Mouse (Mus musculus): ENCODE results near the gene Tln1. TPM values are rescaled to one million over a fixed set of nuclear protein-coding genes. Genes with fewer than 3 reads are reported as not detected.
"Not testable (repeated sequence)": the region's sequence is repeated elsewhere in the genome, so short reads cannot be mapped to it uniquely, and the experiment has no call there.

Gene Tln1
- polyA plus RNA-seq (2015; fragmentation: Nextera tagmentation; extraction: Ambion mirVana), result 69.5 and 75.0 TPM in 2 replicates

- peak; percentile 91 for ATAC-seq (ENCODE audit: insufficient number of reproducible peaks, insufficient read depth, low FRiP score, low TSS enrichment, low read depth)
- H3K4me1 ChIP-seq, result peaks cover 54% of the 10 kb centered on the region
- peak within 1 kb of the TSS; percentile 87 for H3K9ac ChIP-seq
- peak within 1 kb of the TSS; percentile 62 for H3K4me3 ChIP-seq
- H3K36me3 ChIP-seq, result peaks cover 31% of the 10 kb centered on the region
- H3K9me3 ChIP-seq, result no peaks in the 10 kb centered on the region
- H3K27me3 ChIP-seq, result no peaks in the 10 kb centered on the region
- H3K4me2 ChIP-seq, result peak within 1 kb of the TSS; percentile 88
- H3K27ac ChIP-seq, result peak within 1 kb of the TSS; percentile 96
- under 1% methylated on average over 62 of the region's 62 CpGs for WGBS
Observed at GRCm38 (mm10) chr4:43561997-43562768, at the start of gene Tln1, which contains the start of gene Creb3. TSS of gene Tln1 (minus strand) at chr4:43562691. TSS of gene Creb3 (plus strand) at chr4:43562332.

- no peak overlapping the region for H3K27ac ChIP-seq
- no peaks in the 10 kb centered on the region for H3K27me3 ChIP-seq
- H3K36me3 ChIP-seq, result no peaks in the 10 kb centered on the region
- no peaks in the 10 kb centered on the region for H3K9me3 ChIP-seq
- no peak overlapping the region for H3K4me2 ChIP-seq
- no peak for ATAC-seq (ENCODE audit: insufficient number of reproducible peaks, insufficient read depth, low FRiP score, low TSS enrichment, low read depth)
- H3K4me1 ChIP-seq, result no peaks in the 10 kb centered on the region
- 75% methylated on average over 9 of the region's 9 CpGs for WGBS
- H3K9ac ChIP-seq, result no peak overlapping the region
- no peak overlapping the region for H3K4me3 ChIP-seq
Observed at GRCm38 (mm10) chr4:43604751-43605685, 42.5 kb upstream of the Tln1 start.

GRCm38 (mm10) chr4:43604099-43604498 lies 41.6 kb upstream of the Tln1 start:
- no peak overlapping the region for H3K27ac ChIP-seq
- H3K27me3 ChIP-seq, result no peaks in the 10 kb centered on the region
- ATAC-seq (ENCODE audit: insufficient number of reproducible peaks, insufficient read depth, low FRiP score, low TSS enrichment, low read depth), result no peak
- no peaks in the 10 kb centered on the region for H3K9me3 ChIP-seq
- H3K36me3 ChIP-seq, result no peaks in the 10 kb centered on the region
- H3K4me3 ChIP-seq, result no peak overlapping the region
- no peak overlapping the region for H3K9ac ChIP-seq
- 74% methylated on average over 3 of the region's 3 CpGs for WGBS
- no peak overlapping the region for H3K4me2 ChIP-seq
- H3K4me1 ChIP-seq, result no peaks in the 10 kb centered on the region

GRCm38 (mm10) chr4:43600195-43600934 lies 37.9 kb upstream of the Tln1 start:
- Histone ChIP-seq H3K27ac (no peak overlapping the region), H3K27me3 (no peaks in the 10 kb centered on the region)
- 74% methylated on average over 9 of the region's 9 CpGs for whole genome bisulfite sequencing

GRCm38 (mm10) chr4:43598650-43599380 lies 36.3 kb upstream of the Tln1 start:
- WGBS, result 83% methylated on average over 7 of the region's 7 CpGs
- H3K4me1 ChIP-seq, result no peaks in the 10 kb centered on the region
- no peaks in the 10 kb centered on the region for H3K9me3 ChIP-seq
- H3K36me3 ChIP-seq, result no peaks in the 10 kb centered on the region
- H3K27me3 ChIP-seq, result no peaks in the 10 kb centered on the region
- H3K27ac ChIP-seq, result no peak overlapping the region
- no peak overlapping the region for H3K4me3 ChIP-seq
- no peak overlapping the region for H3K9ac ChIP-seq
- no peak for ATAC-seq (ENCODE audit: insufficient number of reproducible peaks, insufficient read depth, low FRiP score, low TSS enrichment, low read depth)
- H3K4me2 ChIP-seq, result no peak overlapping the region

More at GRCm38 (mm10) chr4:43600195-43600934, 37.9 kb upstream of the Tln1 start:
- H3K4me2 ChIP-seq, result no peak overlapping the region
- H3K4me3 ChIP-seq, result no peak overlapping the region
- H3K4me1 ChIP-seq, result no peaks in the 10 kb centered on the region
- ATAC-seq (ENCODE audit: insufficient number of reproducible peaks, insufficient read depth, low FRiP score, low TSS enrichment, low read depth), result no peak
- H3K9me3 ChIP-seq, result no peaks in the 10 kb centered on the region
- no peak overlapping the region for H3K9ac ChIP-seq
- H3K36me3 ChIP-seq, result no peaks in the 10 kb centered on the region

GRCm38 (mm10) chr4:43598200-43598599 lies 35.7 kb upstream of the Tln1 start:
- no peaks in the 10 kb centered on the region for H3K4me1 ChIP-seq
- H3K9ac ChIP-seq, result no peak overlapping the region
- no peak overlapping the region for H3K27ac ChIP-seq
- no peaks in the 10 kb centered on the region for H3K36me3 ChIP-seq
- no peak overlapping the region for H3K4me2 ChIP-seq
- 84% methylated on average over 4 of the region's 4 CpGs for WGBS
- no peak overlapping the region for H3K4me3 ChIP-seq
- H3K27me3 ChIP-seq, result no peaks in the 10 kb centered on the region
- no peaks in the 10 kb centered on the region for H3K9me3 ChIP-seq
- no peak for ATAC-seq (ENCODE audit: insufficient number of reproducible peaks, insufficient read depth, low FRiP score, low TSS enrichment, low read depth)

GRCm38 (mm10) chr4:43596597-43596996 lies 34.1 kb upstream of the Tln1 start:
- not testable (repeated sequence) for H3K4me2 ChIP-seq; H3K27me3 ChIP-seq; H3K4me3 ChIP-seq; ATAC-seq (ENCODE audit: insufficient number of reproducible peaks, insufficient read depth, low FRiP score, low TSS enrichment, low read depth); H3K36me3 ChIP-seq; H3K9me3 ChIP-seq; H3K9ac ChIP-seq; H3K4me1 ChIP-seq; H3K27ac ChIP-seq
- WGBS, result 79% methylated on average over 2 of the region's 2 CpGs

GRCm38 (mm10) chr4:43593453-43593852 lies 31.0 kb upstream of the Tln1 start:
- ATAC-seq (ENCODE audit: insufficient number of reproducible peaks, insufficient read depth, low FRiP score, low TSS enrichment, low read depth), result no peak
- Histone ChIP-seq H3K36me3 (no peaks in the 10 kb centered on the region), H3K9me3 (no peaks in the 10 kb centered on the region), H3K27ac (no peak overlapping the region), H3K4me1 (no peaks in the 10 kb centered on the region), H3K9ac (no peak overlapping the region), H3K4me2 (no peak overlapping the region), H3K4me3 (no peak overlapping the region), H3K27me3 (no peaks in the 10 kb centered on the region)
- WGBS, result 70% methylated on average over 3 of the region's 3 CpGs

- Histone ChIP-seq H3K27ac (no peak overlapping the region), H3K36me3 (no peaks in the 10 kb centered on the region), H3K4me2 (no peak overlapping the region), H3K4me3 (no peak overlapping the region), H3K9me3 (no peaks in the 10 kb centered on the region), H3K9ac (no peak overlapping the region), H3K4me1 (peaks cover 6% of the 10 kb centered on the region), H3K27me3 (no peaks in the 10 kb centered on the region)
- ATAC-seq (ENCODE audit: insufficient number of reproducible peaks, insufficient read depth, low FRiP score, low TSS enrichment, low read depth), result no peak
- WGBS, result 79% methylated on average over 3 of the region's 3 CpGs
Observed at GRCm38 (mm10) chr4:43591961-43592360, 29.5 kb upstream of the Tln1 start.

- H3K27me3 ChIP-seq, result no peaks in the 10 kb centered on the region
- no peaks in the 10 kb centered on the region for H3K36me3 ChIP-seq
- no peak for ATAC-seq (ENCODE audit: insufficient number of reproducible peaks, insufficient read depth, low FRiP score, low TSS enrichment, low read depth)
- H3K4me3 ChIP-seq, result no peak overlapping the region
- H3K27ac ChIP-seq, result no peak overlapping the region
- H3K4me2 ChIP-seq, result no peak overlapping the region
- H3K4me1 ChIP-seq, result peaks cover 6% of the 10 kb centered on the region
- WGBS, result 73% methylated on average over 5 of the region's 5 CpGs
- no peak overlapping the region for H3K9ac ChIP-seq
- H3K9me3 ChIP-seq, result no peaks in the 10 kb centered on the region
Observed at GRCm38 (mm10) chr4:43591543-43591942, 29.1 kb upstream of the Tln1 start.

GRCm38 (mm10) chr4:43587681-43588080 lies 25.2 kb upstream of the Tln1 start:
- 40% methylated on average over 7 of the region's 7 CpGs for WGBS
- Histone ChIP-seq H3K27me3 (no peaks in the 10 kb centered on the region), H3K4me2 (no peak overlapping the region), H3K27ac (no peak overlapping the region), H3K4me3 (no peak overlapping the region), H3K9me3 (no peaks in the 10 kb centered on the region), H3K36me3 (peaks cover 17% of the 10 kb centered on the region), H3K9ac (no peak overlapping the region), H3K4me1 (peaks cover 6% of the 10 kb centered on the region)
- ATAC-seq (ENCODE audit: insufficient number of reproducible peaks, insufficient read depth, low FRiP score, low TSS enrichment, low read depth), result no peak

Measured in embryonic facial prominence, embryonic 13.5 days (tissue).